In genomic region chr8:126735488-126736440, GRCm38 (mm10) we compare ENCODE assay signal across 8 mouse cellular contexts.
DNase-seq lines count a peak whose midpoint lies in the region; ATAC-seq and TF ChIP-seq lines count a peak whose summit lies in the region.

No protein-coding gene starts in this region.

- H3K4me1 ChIP-seq in forebrain, embryonic 13.5 days = peaks cover 40% of the 10 kb centered on the region
- peaks cover 20 to 30% of the 10 kb centered on the region in 2 experiments for H3K4me1 ChIP-seq in heart, embryonic 14.5 days (ENCODE audit: control insufficient read depth in 2 of 2, insufficient read depth in 2 of 2, low read length in 2 of 2)
- H3K4me1 ChIP-seq in liver, embryonic 12.5 days = peaks cover 18% of the 10 kb centered on the region
- peaks cover 15% of the 10 kb centered on the region for H3K4me1 ChIP-seq in stomach, postnatal 0 days (replicated peaks; ENCODE audit: control insufficient read depth, insufficient read depth)

- ATAC-seq in forebrain, embryonic 13.5 days = peak; percentile 54
- ATAC-seq in heart, embryonic 14.5 days (ENCODE audit: insufficient number of reproducible peaks, insufficient read depth, low FRiP score, low read depth) = peak; percentile 83
- ATAC-seq in liver, embryonic 12.5 days = peak; percentile 57
- peak; percentile 78 for ATAC-seq in stomach, postnatal 0 days (ENCODE audit: low FRiP score, low TSS enrichment)

- WGBS in forebrain, embryonic 13.5 days = 43% methylated on average over 25 of the region's 25 CpGs
- 24% methylated on average over 25 of the region's 25 CpGs for WGBS in heart, embryonic 14.5 days
- WGBS in liver, embryonic 12.5 days (ENCODE audit: insufficient replicate concordance) = 60% methylated on average over 25 of the region's 25 CpGs
- 10% methylated on average over 25 of the region's 25 CpGs for WGBS in stomach, postnatal 0 days

- peak; percentile 31 to 45 for DNase-seq in spleen, adult 18-20 months
- DNase-seq in spleen, adult 12 weeks (ENCODE audit: low spot score) = no peak
- DNase-seq in kidney, postnatal 14 days = peak; percentile 96
- peak; percentile 59 for DNase-seq in neural tube, embryonic 10.5 days (ENCODE audit: extremely low spot score, low spot score)
- DNase-seq in stomach, postnatal 0 days (ENCODE audit: low spot score) = peak; percentile 91

- H3K27me3 ChIP-seq in forebrain, embryonic 13.5 days = no peaks in the 10 kb centered on the region
- no peaks in the 10 kb centered on the region for H3K27me3 ChIP-seq in heart, embryonic 14.5 days (ENCODE audit: control insufficient read depth, insufficient read depth, low read length)
- H3K27me3 ChIP-seq in liver, embryonic 12.5 days (replicated peaks) = no peaks in the 10 kb centered on the region
- no peaks in the 10 kb centered on the region for H3K27me3 ChIP-seq in stomach, postnatal 0 days (ENCODE audit: control insufficient read depth, insufficient read depth, low read length)

- H3K4me2 ChIP-seq in forebrain, embryonic 13.5 days = no peak overlapping the region
- peak overlapping the region; percentile 37 for H3K4me2 ChIP-seq in heart, embryonic 14.5 days (ENCODE audit: low read length)
- H3K4me2 ChIP-seq in liver, embryonic 12.5 days = no peak overlapping the region
- peak overlapping the region; percentile 25; the same call in 1 of the 2 replicates for H3K4me2 ChIP-seq in stomach, postnatal 0 days (replicated peaks; ENCODE audit: low read depth)

- no peak for TF ChIP-seq CTCF in stomach, postnatal 0 days (IDR thresholded peaks at IDR 0.05; ENCODE audit: low read depth)

- H3K27ac ChIP-seq in forebrain, embryonic 13.5 days = peak overlapping the region; percentile 41
- H3K27ac ChIP-seq in heart, embryonic 14.5 days (replicated peaks in 1 of 2; ENCODE audit: control insufficient read depth in 1 of 2, insufficient read depth in 1 of 2, low read depth in 2 of 2, low read length in 2 of 2) = peak overlapping the region; percentile 95 to 97
- peak overlapping the region; percentile 85 for H3K27ac ChIP-seq in liver, embryonic 12.5 days
- peak overlapping the region; percentile 96 for H3K27ac ChIP-seq in stomach, postnatal 0 days (replicated peaks)

- peak; percentile 18 for TF ChIP-seq EP300 in stomach, postnatal 0 days (optimal IDR thresholded peaks at IDR 0.05)

- no peaks in the 10 kb centered on the region for H3K9me3 ChIP-seq in forebrain, embryonic 13.5 days (replicated peaks)
- no peaks in the 10 kb centered on the region for H3K9me3 ChIP-seq in heart, embryonic 14.5 days (ENCODE audit: control insufficient read depth, low read length)
- H3K9me3 ChIP-seq in liver, embryonic 12.5 days (replicated peaks) = no peaks in the 10 kb centered on the region
- no peaks in the 10 kb centered on the region for H3K9me3 ChIP-seq in stomach, postnatal 0 days (ENCODE audit: control insufficient read depth, low read length)

- H3K4me3 ChIP-seq in forebrain, embryonic 13.5 days = no peak overlapping the region
- H3K4me3 ChIP-seq in heart, embryonic 14.5 days (ENCODE audit: control insufficient read depth in 1 of 2, insufficient read depth in 1 of 2, low read depth in 1 of 2, low read length in 2 of 2) = no peak overlapping the region
- H3K4me3 ChIP-seq in liver, embryonic 12.5 days = no peak overlapping the region
- H3K4me3 ChIP-seq in stomach, postnatal 0 days (ENCODE audit: low read depth, low read length) = no peak overlapping the region

- H3K36me3 ChIP-seq in forebrain, embryonic 13.5 days (ENCODE audit: poor library complexity, severe bottlenecking) = no peaks in the 10 kb centered on the region
- H3K36me3 ChIP-seq in heart, embryonic 14.5 days (ENCODE audit: control insufficient read depth, insufficient read depth, low read length) = no peaks in the 10 kb centered on the region
- no peaks in the 10 kb centered on the region for H3K36me3 ChIP-seq in liver, embryonic 12.5 days
- H3K36me3 ChIP-seq in stomach, postnatal 0 days (ENCODE audit: control insufficient read depth, insufficient read depth, low read length) = no peaks in the 10 kb centered on the region

- H3K9ac ChIP-seq in forebrain, embryonic 13.5 days = peak overlapping the region; percentile 21; the same call in 1 of the 2 replicates
- peak overlapping the region; percentile 71 for H3K9ac ChIP-seq in heart, embryonic 14.5 days (ENCODE audit: low read length)
- H3K9ac ChIP-seq in liver, embryonic 12.5 days = no peak overlapping the region
- H3K9ac ChIP-seq in stomach, postnatal 0 days (ENCODE audit: low read length) = peak overlapping the region; percentile 53

Comparison
In these comparisons a context has a peak if more than half of its experiments do, and no peak if none do; other contexts are left out.
1. H3K27ac ChIP-seq: peak in every context shown above with its lines; median percentile 96 in heart, embryonic 14.5 days; 96 in stomach, postnatal 0 days; 85 in liver, embryonic 12.5 days; 41 in forebrain, embryonic 13.5 days.
2. H3K4me2 ChIP-seq: peak in heart, embryonic 14.5 days (single experiment) and stomach, postnatal 0 days (single experiment); none in forebrain, embryonic 13.5 days (single experiment) and liver, embryonic 12.5 days (single experiment).
3. Peak in every context shown above with its lines, with median percentiles within 50 percentile points of each other: ATAC-seq.